Mouse (Mus musculus) limb, embryonic 14.5 days (tissue): Measurements from ENCODE around the gene Rnase11. TPM values are rescaled to one million over a fixed set of nuclear protein-coding genes. Genes with fewer than 3 reads are reported as not detected.

Source experiments
- ATAC-seq: fragments of 200-750 bp; cut with Nextera tagmentation; 2 replicates; pipeline ENCODE4 v1.8.0; 2017; ENCODE audit warnings: low read depth, moderate number of reproducible peaks, moderate TSS enrichment; ENCODE audit not compliant: low FRiP score
- DNase-seq: peaks from one replicate; pipeline ENCODE4 v3.0.0-alpha.2; 2015; ENCODE audit warnings: low spot score
- H3K27ac ChIP-seq: fragments of 300-500 bp; sonication (generic); replicated peaks from 2 replicates; pipeline ENCODE4 v1.5.1; 2014; ENCODE audit warnings: low read depth, mild to moderate bottlenecking, low read length, moderate library complexity, mixed read lengths
- H3K27me3 ChIP-seq: fragments of 300-500 bp; sonication (generic); 2 replicates; pipeline ENCODE4 v1.6.1; 2014; ENCODE audit warnings: low read length, mixed read lengths; ENCODE audit not compliant: control insufficient read depth, insufficient read depth
- H3K36me3 ChIP-seq: fragments of 300-500 bp; sonication (generic); 2 replicates; pipeline ENCODE4 v1.6.1; 2014; ENCODE audit warnings: mild to moderate bottlenecking, low read length, moderate library complexity, mixed read lengths; ENCODE audit not compliant: control insufficient read depth, insufficient read depth
- H3K4me1 ChIP-seq: fragments of 300-500 bp; sonication (generic); 2 replicates; pipeline ENCODE4 v1.6.1; 2014; ENCODE audit warnings: antibody characterized with exemption, low read length, mixed read lengths; ENCODE audit not compliant: control insufficient read depth, insufficient read depth
- H3K4me2 ChIP-seq: fragments of 300-500 bp; sonication (generic); replicated peaks from 2 replicates; pipeline ENCODE4 v1.6.1; 2014; ENCODE audit warnings: low read depth, mild to moderate bottlenecking, low read length, moderate library complexity; ENCODE audit not compliant: severe bottlenecking
- H3K4me3 ChIP-seq: fragments of 300-500 bp; sonication (generic); replicated peaks from 2 replicates; pipeline ENCODE4 v1.5.1; 2014; ENCODE audit warnings: low read length
- H3K9ac ChIP-seq: fragments of 300-500 bp; sonication (generic); 2 replicates; pipeline ENCODE4 v1.6.1; 2014; ENCODE audit warnings: mild to moderate bottlenecking, low read depth, low read length, moderate library complexity; ENCODE audit not compliant: severe bottlenecking
- H3K9me3 ChIP-seq: fragments of 300-500 bp; sonication (generic); 2 replicates; pipeline ENCODE4 v1.6.1; 2016; ENCODE audit warnings: low read length; ENCODE audit not compliant: control insufficient read depth
- POLR2A ChIP-seq: fragments of 200-500 bp; IDR thresholded peaks from 2 replicates; pipeline ENCODE4 v1.8.0; 2012; ENCODE audit warnings: inconsistent platforms, mild to moderate bottlenecking, moderate library complexity, borderline replicate concordance; ENCODE audit not compliant: insufficient read depth, insufficient read length; ENCODE audit errors: extremely low read depth
- WGBS: fragments of 180-500 bp; shearing (Covaris S2); extraction: QIAGEN DNeasy Blood & Tissue Kit; methylation state at CpG from one replicate; pipeline ENCODE4 v1.1.7; 2014; 5-methylcytosine and 5-hydroxymethylcytosine counted together
- polyA plus RNA-seq, 2 experiments: library from polyadenylated mRNA; depleted of rRNA in 1 of 2; stranded (reverse) in 1 of 2; unstranded in 1 of 2; fragments of >200 nt; fragmentation: Nextera tagmentation in 1 of 2; extraction: Ambion mirVana in 1 of 2; gene quantifications; 2 replicates each; pipeline versions ENCODE4 v1.2.1 to v1.2.3; 2012 to 2014

Rnase11 gene
- polyA plus RNA-seq, 2 experiments: not detected

- Histone ChIP-seq H3K4me3 (no peak overlapping the region), H3K4me2 (no peak overlapping the region), H3K9ac (no peak overlapping the region), H3K27me3 (no peaks in the 10 kb centered on the region), H3K9me3 (no peaks in the 10 kb centered on the region), H3K36me3 (no peaks in the 10 kb centered on the region), H3K27ac (no peak overlapping the region), H3K4me1 (no peaks in the 10 kb centered on the region)
- ATAC-seq: no peak
- no peak for DNase-seq
- WGBS: 81% methylated on average over 4 of the region's 4 CpGs
- TF ChIP-seq POLR2A: no peak
Observed at GRCm38 (mm10) chr14:51036214-51036613, 13.7 kb downstream of the Rnase11 start.

- WGBS: 24% methylated on average over 1 of the region's 1 CpGs
- H3K36me3 ChIP-seq: no peaks in the 10 kb centered on the region
Observed at GRCm38 (mm10) chr14:51035206-51035605, 14.8 kb downstream of the Rnase11 start.

DNA sequence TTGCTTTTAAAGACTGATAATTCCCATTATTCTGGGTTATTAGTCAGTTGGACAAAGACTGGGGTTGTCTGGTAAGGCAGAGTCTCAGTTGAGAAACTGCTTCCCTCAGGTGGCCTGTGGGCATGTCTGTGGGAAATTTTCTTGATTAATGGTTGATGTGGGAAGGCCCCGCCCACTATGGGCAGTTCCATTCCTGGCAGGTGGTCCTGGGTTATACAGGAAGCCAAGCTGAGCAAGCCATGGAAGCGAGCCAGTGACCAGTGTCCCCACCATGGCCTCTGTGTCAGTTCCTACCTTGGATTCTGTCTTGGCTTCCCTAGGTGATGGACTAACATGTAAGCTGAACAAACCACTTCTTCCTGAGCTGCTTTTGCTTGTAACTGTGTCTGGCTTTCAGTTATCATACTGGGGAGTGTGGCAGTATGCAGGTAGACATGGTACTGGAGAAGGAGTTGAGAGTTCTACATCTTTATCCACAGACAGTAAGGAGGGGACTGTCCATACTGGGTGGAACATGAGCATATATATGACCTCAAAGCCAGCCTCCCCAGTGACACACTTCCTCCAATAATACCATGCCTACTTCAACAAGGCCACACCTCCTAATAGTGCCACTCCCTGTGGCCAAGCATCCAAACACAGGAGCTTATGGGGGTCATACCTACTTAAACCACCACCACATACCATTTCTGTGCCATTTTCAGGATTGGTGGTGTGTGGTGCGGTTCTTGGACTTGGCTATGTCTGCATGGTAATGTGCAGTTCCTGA lies 22.4 kb downstream of the Rnase11 start:
- H3K9me3 ChIP-seq: no peaks in the 10 kb centered on the region
- H3K9ac ChIP-seq: no peak overlapping the region
- no peak overlapping the region for H3K27ac ChIP-seq
- WGBS: 58% methylated on average over 3 of the region's 3 CpGs
- no peak overlapping the region for H3K4me2 ChIP-seq
- DNase-seq (no peak), ATAC-seq (no peak)
- H3K27me3 ChIP-seq: no peaks in the 10 kb centered on the region
- no peak overlapping the region for H3K4me3 ChIP-seq
- TF ChIP-seq POLR2A: no peak
- no peaks in the 10 kb centered on the region for H3K4me1 ChIP-seq
- no peaks in the 10 kb centered on the region for H3K36me3 ChIP-seq

More at GRCm38 (mm10) chr14:51035206-51035605, 14.8 kb downstream of the Rnase11 start:
- Histone ChIP-seq H3K4me3 (no peak overlapping the region), H3K27ac (no peak overlapping the region), H3K27me3 (no peaks in the 10 kb centered on the region), H3K9me3 (no peaks in the 10 kb centered on the region), H3K4me1 (no peaks in the 10 kb centered on the region), H3K9ac (no peak overlapping the region), H3K4me2 (no peak overlapping the region)
- TF ChIP-seq POLR2A: no peak
- DNase-seq (no peak), ATAC-seq (no peak)

GRCm38 (mm10) chr14:51026391-51027133 lies 23.4 kb downstream of the Rnase11 start:
- no peaks in the 10 kb centered on the region for H3K27me3 ChIP-seq
- no peaks in the 10 kb centered on the region for H3K36me3 ChIP-seq
- WGBS: 28% methylated on average over 5 of the region's 5 CpGs
- no peak overlapping the region for H3K9ac ChIP-seq
- no peak overlapping the region for H3K4me3 ChIP-seq
- DNase-seq (peak; percentile 87), ATAC-seq (peak; percentile 50)
- H3K9me3 ChIP-seq: no peaks in the 10 kb centered on the region
- H3K4me1 ChIP-seq: no peaks in the 10 kb centered on the region
- no peak for TF ChIP-seq POLR2A
- no peak overlapping the region for H3K4me2 ChIP-seq
- no peak overlapping the region for H3K27ac ChIP-seq

- no peak for DNase-seq
- H3K27ac ChIP-seq: no peak overlapping the region
- H3K4me3 ChIP-seq: no peak overlapping the region
- H3K27me3 ChIP-seq: no peaks in the 10 kb centered on the region
- no peak for ATAC-seq
- H3K9ac ChIP-seq: no peak overlapping the region
- H3K4me1 ChIP-seq: no peaks in the 10 kb centered on the region
- TF ChIP-seq POLR2A: no peak
- no peak overlapping the region for H3K4me2 ChIP-seq
- no peaks in the 10 kb centered on the region for H3K36me3 ChIP-seq
- 85% methylated on average over 1 of the region's 1 CpGs for WGBS
- H3K9me3 ChIP-seq: no peaks in the 10 kb centered on the region
Observed at GRCm38 (mm10) chr14:51024820-51025219, 25.1 kb downstream of the Rnase11 start.
